Mouse (Mus musculus) kidney, adult 2 months (tissue): ENCODE results near the gene Pawr. TPM values are rescaled to one million over a fixed set of nuclear protein-coding genes. Genes with fewer than 3 reads are reported as not detected.
"Not testable (repeated sequence)": the region's sequence is repeated elsewhere in the genome, so short reads cannot be mapped to it uniquely, and the experiment has no call there.

ENCODE experiments used
- DNase-seq: peaks from one replicate; pipeline ENCODE4 v3.0.0; 2021
- H3K27ac ChIP-seq: fragments of 200-500 bp; 2 replicates; pipeline ENCODE4 v1.5.1; 2012; ENCODE audit warnings: low read depth, low read length, control low read depth, inconsistent platforms; ENCODE audit not compliant: insufficient read depth
- H3K27me3 ChIP-seq: fragments of 200-500 bp; replicated peaks from 2 replicates; pipeline ENCODE4 v1.6.1; 2012; ENCODE audit warnings: mild to moderate bottlenecking, moderate library complexity, low read length, inconsistent platforms; ENCODE audit not compliant: control insufficient read depth, insufficient read depth
- H3K36me3 ChIP-seq: fragments of 200-500 bp; 2 replicates; pipeline ENCODE4 v1.6.1; 2012; ENCODE audit warnings: mild to moderate bottlenecking, moderate library complexity, low read length, inconsistent platforms; ENCODE audit not compliant: control insufficient read depth, insufficient read depth
- H3K4me1 ChIP-seq: fragments of 200-500 bp; 2 replicates; pipeline ENCODE4 v1.6.1; 2011; ENCODE audit warnings: low read length; ENCODE audit not compliant: control insufficient read depth, insufficient read depth
- H3K4me3 ChIP-seq: fragments of 200-500 bp; 2 replicates; pipeline ENCODE4 v1.5.1; 2011; ENCODE audit warnings: mild to moderate bottlenecking, low read depth, low read length, control low read depth; ENCODE audit not compliant: insufficient read depth
- CTCF ChIP-seq: fragments of 200-500 bp; conservative IDR thresholded peaks from 2 replicates; pipeline ENCODE4 v1.5.1; 2011; ENCODE audit warnings: low read depth, mild to moderate bottlenecking, control low read depth, low read length, moderate library complexity, mixed read lengths; ENCODE audit not compliant: insufficient read depth, insufficient read length
- POLR2A ChIP-seq: fragments of 200-500 bp; IDR thresholded peaks from one replicate; pipeline ENCODE4 v1.6.1; 2011; ENCODE audit warnings: low read depth, low read length, control low read depth
- WGBS: fragments of 180-500 bp; shearing (Covaris S2); methylation state at CpG from one replicate; pipeline ENCODE4 v1.1.7; 2018; 5-methylcytosine and 5-hydroxymethylcytosine counted together
- polyA plus RNA-seq: library from polyadenylated mRNA; depleted of rRNA; stranded (reverse); fragments of >200 nt; gene quantifications from 2 replicates; pipeline ENCODE4 v1.2.3, GENCODE M21; 2012

The Pawr gene
- polyA plus RNA-seq, 1 experiment: 17.9 TPM

- TF ChIP-seq CTCF: no peak
- WGBS: 68% methylated on average over 4 of the region's 4 CpGs
- H3K4me3 ChIP-seq: no peak overlapping the region
- H3K36me3 ChIP-seq: peaks cover 2% of the 10 kb centered on the region; the same call in 1 of the 2 replicates
- DNase-seq: no peak
- H3K27me3 ChIP-seq: no peaks in the 10 kb centered on the region; the same call in 1 of the 2 replicates
- peaks cover 16% of the 10 kb centered on the region for H3K4me1 ChIP-seq
- no peak overlapping the region for H3K27ac ChIP-seq
These were observed 8.0 kb downstream of the Pawr start for GRCm38 (mm10) chr10:108339872-108340271.

GRCm38 (mm10) chr10:108343734-108344133 is 11.8 kb downstream of the Pawr start:
- TF ChIP-seq CTCF (no peak), POLR2A (no peak)
- no peak for DNase-seq
- Histone ChIP-seq H3K4me3 (no peak overlapping the region), H3K27me3 (no peaks in the 10 kb centered on the region; the same call in 1 of the 2 replicates), H3K36me3 (peaks cover 3% of the 10 kb centered on the region; the same call in 1 of the 2 replicates), H3K27ac (no peak overlapping the region), H3K4me1 (peaks cover 11% of the 10 kb centered on the region)

GRCm38 (mm10) chr10:108345123-108345522 is 13.2 kb downstream of the Pawr start:
- peaks cover 16% of the 10 kb centered on the region for H3K4me1 ChIP-seq
- WGBS: 69% methylated on average over 9 of the region's 9 CpGs
- peaks cover 2% of the 10 kb centered on the region; the same call in 1 of the 2 replicates for H3K36me3 ChIP-seq
- no peaks in the 10 kb centered on the region; the same call in 1 of the 2 replicates for H3K27me3 ChIP-seq
- no peak for DNase-seq
- TF ChIP-seq CTCF (no peak), POLR2A (no peak)
- no peak overlapping the region for H3K27ac ChIP-seq
- no peak overlapping the region for H3K4me3 ChIP-seq

- not testable (repeated sequence) for H3K36me3 ChIP-seq, H3K27ac ChIP-seq, H3K27me3 ChIP-seq, DNase-seq, H3K4me3 ChIP-seq
- 95% methylated on average over 4 of the region's 4 CpGs for WGBS
- H3K4me1 ChIP-seq: peaks cover 18% of the 10 kb centered on the region
These were observed 14.4 kb downstream of the Pawr start for GRCm38 (mm10) chr10:108346301-108346700.

GRCm38 (mm10) chr10:108350125-108351070 is 18.5 kb downstream of the Pawr start:
- Histone ChIP-seq H3K27me3 (no peaks in the 10 kb centered on the region), H3K4me1 (peaks cover 13% of the 10 kb centered on the region; the same call in 1 of the 2 replicates), H3K27ac (peak overlapping the region; percentile 77), H3K4me3 (no peak overlapping the region), H3K36me3 (peaks cover 2% of the 10 kb centered on the region; the same call in 1 of the 2 replicates)
- DNase-seq: peak; percentile 52
- whole genome bisulfite sequencing: 46% methylated on average over 9 of the region's 9 CpGs
- TF ChIP-seq CTCF (no peak), POLR2A (no peak)

- Histone ChIP-seq H3K36me3 (no peaks in the 10 kb centered on the region), H3K27ac (no peak overlapping the region), H3K4me3 (no peak overlapping the region), H3K27me3 (no peaks in the 10 kb centered on the region), H3K4me1 (peaks cover 15% of the 10 kb centered on the region; the same call in 1 of the 2 replicates)
- WGBS: 87% methylated on average over 10 of the region's 10 CpGs
- no peak for DNase-seq
- TF ChIP-seq POLR2A: no peak
- TF ChIP-seq CTCF: no peak
These were observed 21.0 kb downstream of the Pawr start for GRCm38 (mm10) chr10:108352944-108353343.

- DNase-seq: peak; percentile 54
- Histone ChIP-seq H3K36me3 (no peaks in the 10 kb centered on the region), H3K4me3 (no peak overlapping the region), H3K27me3 (no peaks in the 10 kb centered on the region), H3K4me1 (peaks cover 15% of the 10 kb centered on the region), H3K27ac (no peak overlapping the region)
- TF ChIP-seq POLR2A (no peak), CTCF (no peak)
- WGBS: 49% methylated on average over 10 of the region's 10 CpGs
These were observed 22.9 kb downstream of the Pawr start for GRCm38 (mm10) chr10:108354726-108355391.
